Mouse (Mus musculus) midbrain, embryonic 12.5 days (tissue): ENCODE measurements around the gene Snx9. TPM values are rescaled to one million over a fixed set of nuclear protein-coding genes. Genes with fewer than 3 reads are reported as not detected.
A peak's percentile ranks its signal among the peaks of the same experiment; 100 is the strongest.

Experiments used
- ATAC-seq: fragments of 200-750 bp; cut with Nextera tagmentation; 2 replicates; pipeline ENCODE4 v1.8.0; 2017; ENCODE audit warnings: low read depth, moderate TSS enrichment, moderate library complexity; ENCODE audit not compliant: low FRiP score
- H3K27ac ChIP-seq: fragments of 300-500 bp; sonication (generic); replicated peaks from 2 replicates; pipeline ENCODE4 v1.5.1; 2016; ENCODE audit warnings: mild to moderate bottlenecking
- H3K27me3 ChIP-seq: fragments of 300-500 bp; sonication (generic); 2 replicates; pipeline ENCODE4 v1.6.1; 2016; ENCODE audit warnings: mild to moderate bottlenecking
- H3K36me3 ChIP-seq: fragments of 300-500 bp; sonication (generic); 2 replicates; pipeline ENCODE4 v1.6.1; 2016
- H3K4me1 ChIP-seq: fragments of 300-500 bp; sonication (generic); 2 replicates; pipeline ENCODE4 v1.6.1; 2016
- H3K4me2 ChIP-seq: fragments of 300-500 bp; sonication (generic); replicated peaks from 2 replicates; pipeline ENCODE4 v1.6.1; 2016; ENCODE audit warnings: mild to moderate bottlenecking, moderate library complexity
- H3K4me3 ChIP-seq: fragments of 300-500 bp; sonication (generic); 2 replicates; pipeline ENCODE4 v1.5.1; 2016; ENCODE audit warnings: mild to moderate bottlenecking
- H3K9ac ChIP-seq: fragments of 300-500 bp; sonication (generic); replicated peaks from 2 replicates; pipeline ENCODE4 v1.6.1; 2016; ENCODE audit warnings: mild to moderate bottlenecking, moderate library complexity
- H3K9me3 ChIP-seq: fragments of 300-500 bp; sonication (generic); 2 replicates; pipeline ENCODE4 v1.6.1; 2016; ENCODE audit warnings: mild to moderate bottlenecking
- WGBS: fragments of 180-500 bp; shearing (Covaris S2); methylation state at CpG from one replicate; pipeline ENCODE4 v1.1.7; 2016; 5-methylcytosine and 5-hydroxymethylcytosine counted together
- polyA plus RNA-seq: library from polyadenylated mRNA; unstranded; fragments of >200 nt; fragmentation: Nextera tagmentation; extraction: Ambion mirVana; gene quantifications from 2 replicates; pipeline ENCODE4 v1.2.1, GENCODE M21; 2016

Snx9 gene
- polyA plus RNA-seq, 1 experiment from 2014 or later, result 16.3 TPM

DNA sequence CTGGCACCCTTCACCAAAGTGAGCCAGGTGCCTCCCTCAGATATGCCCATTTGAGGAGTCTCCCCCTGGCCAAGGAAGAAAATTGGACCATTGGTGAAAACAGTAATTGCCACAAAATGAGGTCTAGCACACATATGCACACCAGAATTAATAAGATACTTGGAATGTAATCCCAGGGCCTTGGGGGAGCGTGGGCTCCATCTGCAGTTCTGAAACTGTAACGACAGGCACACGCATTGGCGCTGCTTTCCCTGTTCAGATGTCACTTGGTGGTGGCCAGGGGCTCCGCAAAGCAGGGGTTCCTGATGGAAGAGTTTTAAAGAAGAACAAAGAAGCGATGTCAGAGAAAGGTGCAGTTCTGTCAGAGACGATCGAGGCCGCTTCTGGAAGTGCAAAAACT, 82.2 kb downstream of the Snx9 start:
- H3K4me2 ChIP-seq, result no peak overlapping the region
- WGBS, result 72% methylated on average over 9 of the region's 9 CpGs
- ATAC-seq, result no peak
- H3K27me3 ChIP-seq, result no peaks in the 10 kb centered on the region
- peaks cover 31% of the 10 kb centered on the region for H3K36me3 ChIP-seq
- H3K4me1 ChIP-seq, result no peaks in the 10 kb centered on the region
- no peak overlapping the region for H3K27ac ChIP-seq
- no peak overlapping the region for H3K4me3 ChIP-seq
- no peak overlapping the region for H3K9ac ChIP-seq
- H3K9me3 ChIP-seq, result no peaks in the 10 kb centered on the region

DNA sequence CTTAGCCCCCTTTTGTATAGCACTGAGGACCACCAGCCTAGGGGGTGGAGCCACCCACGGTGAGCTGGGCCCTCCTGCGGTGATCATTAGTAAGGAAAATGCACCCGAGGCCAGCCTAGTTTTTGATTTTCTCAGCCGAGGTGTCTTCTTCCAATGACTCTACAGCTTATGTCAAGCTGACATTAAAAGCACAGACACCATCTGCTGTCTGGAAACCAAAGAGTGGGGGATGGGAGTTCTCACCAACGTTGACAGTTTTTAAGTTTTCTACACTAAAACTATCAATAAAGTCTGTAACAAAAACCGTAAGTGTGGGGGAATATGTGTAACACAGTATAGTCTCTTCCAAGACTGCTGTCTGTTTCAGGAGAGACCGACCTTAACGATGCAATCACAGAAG, 83.1 kb downstream of the Snx9 start:
- Histone ChIP-seq H3K9ac (no peak overlapping the region), H3K36me3 (peaks cover 21% of the 10 kb centered on the region), H3K4me2 (no peak overlapping the region), H3K4me3 (no peak overlapping the region), H3K4me1 (no peaks in the 10 kb centered on the region), H3K27me3 (no peaks in the 10 kb centered on the region), H3K9me3 (no peaks in the 10 kb centered on the region), H3K27ac (no peak overlapping the region)
- 71% methylated on average over 8 of the region's 8 CpGs for WGBS
- no peak for ATAC-seq

DNA sequence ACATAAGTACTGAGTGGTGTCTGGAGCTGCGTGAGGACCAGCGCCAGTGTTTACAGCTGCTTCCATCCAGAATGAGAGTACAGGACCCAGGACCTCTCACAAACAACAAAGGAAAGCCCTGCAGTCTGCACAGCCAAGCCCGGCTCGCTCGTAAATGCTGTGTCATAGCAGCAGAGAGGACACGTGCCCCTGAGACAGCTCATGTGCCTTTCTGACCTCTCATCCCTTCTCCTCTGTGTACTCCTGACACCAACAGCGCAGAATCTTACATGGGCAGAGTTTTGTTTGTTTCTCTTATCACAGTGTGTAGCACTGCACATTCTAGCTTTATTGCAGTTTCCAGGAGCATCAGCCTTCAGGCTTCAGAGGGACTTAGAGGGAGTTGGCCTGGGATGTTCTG, 85.6 kb downstream of the Snx9 start:
- H3K27me3 ChIP-seq, result no peaks in the 10 kb centered on the region
- H3K4me3 ChIP-seq, result no peak overlapping the region
- WGBS, result 83% methylated on average over 7 of the region's 7 CpGs
- no peak overlapping the region for H3K27ac ChIP-seq
- no peak overlapping the region for H3K9ac ChIP-seq
- no peaks in the 10 kb centered on the region for H3K4me1 ChIP-seq
- peaks cover 14% of the 10 kb centered on the region; the same call in 1 of the 2 replicates for H3K36me3 ChIP-seq
- no peak for ATAC-seq
- H3K9me3 ChIP-seq, result no peaks in the 10 kb centered on the region
- no peak overlapping the region for H3K4me2 ChIP-seq

DNA sequence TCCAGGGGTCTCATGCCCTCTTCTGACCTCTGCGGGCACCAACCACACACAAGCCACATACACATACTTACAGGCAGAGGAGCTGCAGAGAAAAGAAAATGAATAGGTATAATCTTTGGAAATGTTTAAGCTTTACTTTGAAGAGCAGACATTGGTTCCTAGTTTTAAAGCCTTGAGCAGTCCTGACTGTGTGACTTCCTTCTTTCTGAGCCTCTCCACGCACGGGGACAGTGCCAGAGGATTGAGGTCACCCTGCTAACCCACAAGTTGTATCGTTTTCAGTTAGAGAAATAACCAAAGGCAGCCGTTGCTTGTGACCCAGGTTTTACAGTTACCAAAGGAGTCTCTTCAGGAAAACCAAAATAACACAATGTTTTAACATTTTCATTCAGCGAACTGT, 87.9 kb downstream of the Snx9 start:
- no peaks in the 10 kb centered on the region for H3K9me3 ChIP-seq
- H3K27ac ChIP-seq, result no peak overlapping the region
- no peak overlapping the region for H3K4me3 ChIP-seq
- H3K4me1 ChIP-seq, result no peaks in the 10 kb centered on the region
- WGBS, result 83% methylated on average over 6 of the region's 6 CpGs
- ATAC-seq, result no peak
- no peak overlapping the region for H3K4me2 ChIP-seq
- peaks cover 14% of the 10 kb centered on the region; the same call in 1 of the 2 replicates for H3K36me3 ChIP-seq
- no peaks in the 10 kb centered on the region for H3K27me3 ChIP-seq
- H3K9ac ChIP-seq, result no peak overlapping the region

DNA sequence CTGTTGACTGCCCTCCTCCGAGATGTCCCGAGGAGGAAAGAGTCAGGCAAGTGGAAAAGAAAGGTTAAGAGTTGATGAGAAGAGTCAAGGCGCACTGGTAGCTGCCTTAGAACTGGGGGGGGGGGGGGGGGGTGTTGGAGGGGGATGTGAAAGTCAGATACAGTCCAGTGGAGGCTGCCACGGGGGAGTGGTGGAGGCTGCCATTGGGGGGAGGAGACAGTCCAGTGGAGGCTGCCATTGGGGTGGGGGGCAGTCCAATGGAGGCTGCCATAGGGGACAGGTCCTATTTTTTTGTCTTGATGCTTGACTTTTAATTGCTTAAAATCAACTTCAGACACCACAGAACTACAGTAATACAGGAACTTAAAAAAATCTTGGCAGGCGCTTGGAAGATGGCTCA, 91.0 kb downstream of the Snx9 start:
- H3K27ac ChIP-seq, result no peak overlapping the region
- WGBS, result 84% methylated on average over 5 of the region's 5 CpGs
- ATAC-seq, result no peak
- no peak overlapping the region for H3K9ac ChIP-seq
- H3K4me1 ChIP-seq, result peaks cover 16% of the 10 kb centered on the region
- no peaks in the 10 kb centered on the region for H3K9me3 ChIP-seq
- H3K4me3 ChIP-seq, result no peak overlapping the region
- H3K4me2 ChIP-seq, result no peak overlapping the region
- peaks cover 7% of the 10 kb centered on the region; the same call in 1 of the 2 replicates for H3K27me3 ChIP-seq
- H3K36me3 ChIP-seq, result 0 out of 2 replicates have a peak, but pooled peaks cover 5% of the 10 kb centered on the region

DNA sequence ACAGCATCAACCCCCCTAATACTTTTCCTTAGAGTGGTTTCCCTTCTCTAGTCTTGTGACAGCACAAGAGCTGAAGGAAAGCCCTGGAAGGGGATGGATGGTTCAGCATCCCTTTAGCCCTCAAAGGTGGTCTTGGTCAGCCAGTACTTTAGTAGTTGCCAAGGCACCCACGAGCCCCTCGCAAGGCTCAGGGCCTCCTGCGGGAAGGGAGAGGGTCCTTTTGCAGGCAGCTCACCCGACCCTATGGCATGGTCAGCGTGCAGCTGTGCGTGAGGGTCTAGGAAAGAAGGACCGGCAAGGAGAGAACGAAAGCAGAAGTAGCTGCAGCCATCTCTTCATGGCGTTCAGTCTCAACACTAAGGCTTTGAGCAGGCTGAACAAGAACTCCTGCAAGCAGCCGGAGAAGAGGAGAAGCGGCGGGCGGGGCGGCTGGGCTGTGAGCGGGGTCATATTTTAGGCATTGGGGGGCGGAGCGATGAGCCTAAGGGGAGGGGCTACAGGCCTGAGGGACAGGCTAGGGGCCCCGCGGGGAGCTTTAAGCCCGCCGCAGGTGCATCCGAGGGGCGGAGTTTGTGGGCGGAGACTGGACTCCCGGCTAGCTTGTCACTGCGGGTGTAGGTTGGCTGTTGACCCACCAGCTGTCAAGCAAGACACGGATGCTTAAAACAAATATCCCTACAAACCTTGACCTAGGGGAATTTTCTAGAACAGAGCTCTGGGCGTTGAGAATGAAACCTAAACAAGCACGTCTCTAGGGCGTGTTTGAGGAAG, 93.6 kb downstream of the Snx9 start:
- 2% methylated on average over 30 of the region's 30 CpGs for WGBS
- H3K27ac ChIP-seq, result peak overlapping the region; percentile 46; the same call in 1 of the 2 replicates
- ATAC-seq, result peak; percentile 86

DNA sequence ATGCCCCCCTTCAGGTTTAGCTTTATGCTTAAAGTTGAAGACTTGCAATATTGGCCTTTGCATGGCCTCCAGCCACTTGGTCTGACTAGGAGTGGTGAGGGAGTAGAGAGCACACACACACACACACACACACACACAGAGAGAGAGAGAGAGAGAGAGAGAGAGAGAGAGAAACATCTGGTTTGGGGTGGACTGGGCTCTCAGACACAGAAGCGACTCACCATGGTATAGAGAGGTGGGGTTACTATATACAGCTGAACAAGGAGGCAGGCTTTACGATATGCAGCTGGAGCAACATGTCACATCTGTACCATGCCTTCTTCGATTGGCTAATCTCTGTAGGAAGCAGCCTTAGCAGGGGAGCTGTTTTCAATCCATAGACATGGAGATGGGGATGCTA, 94.6 kb downstream of the Snx9 start:
- H3K9ac ChIP-seq, result no peak overlapping the region
- peaks cover 35% of the 10 kb centered on the region for H3K27me3 ChIP-seq
- no peak overlapping the region for H3K4me3 ChIP-seq
- H3K9me3 ChIP-seq, result no peaks in the 10 kb centered on the region
- no peak overlapping the region for H3K4me2 ChIP-seq
- WGBS, result 61% methylated on average over 3 of the region's 3 CpGs
- H3K27ac ChIP-seq, result 0 out of 2 replicates have a peak overlapping the region, but pooled peaks have one; percentile 46
- H3K36me3 ChIP-seq, result no peaks in the 10 kb centered on the region
- ATAC-seq, result peak; percentile 13; the same call in 1 of the 2 replicates
- peaks cover 18% of the 10 kb centered on the region for H3K4me1 ChIP-seq

More for the DNA sequence above, 93.6 kb downstream of the Snx9 start:
- no peaks in the 10 kb centered on the region for H3K36me3 ChIP-seq
- H3K4me3 ChIP-seq, result peak overlapping the region; percentile 38
- H3K4me1 ChIP-seq, result peaks cover 16% of the 10 kb centered on the region
- H3K27me3 ChIP-seq, result peaks cover 26% of the 10 kb centered on the region
- peak overlapping the region; percentile 53 for H3K4me2 ChIP-seq
- H3K9ac ChIP-seq, result peak overlapping the region; percentile 8
- no peaks in the 10 kb centered on the region for H3K9me3 ChIP-seq

DNA sequence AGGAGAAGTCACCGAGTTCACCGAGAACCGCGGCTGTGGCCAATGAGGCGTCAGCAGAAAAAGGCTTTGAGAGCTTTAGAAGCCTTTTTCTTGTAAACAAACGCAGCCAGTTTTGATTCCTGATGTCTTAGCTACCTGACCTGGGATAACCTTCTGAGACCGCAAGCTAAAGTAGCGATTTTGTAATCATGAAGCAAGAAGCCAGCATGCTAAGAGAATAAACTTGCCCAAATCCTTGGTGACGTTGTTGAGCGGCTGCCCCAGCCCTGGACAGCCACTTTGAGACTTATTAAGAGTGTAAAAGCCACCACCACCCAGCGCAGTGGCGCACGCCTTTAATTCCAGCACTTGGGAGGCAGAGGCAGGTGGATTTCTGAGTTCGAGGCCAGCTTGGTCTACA, 95.1 kb downstream of the Snx9 start:
- Histone ChIP-seq H3K9me3 (no peaks in the 10 kb centered on the region), H3K36me3 (no peaks in the 10 kb centered on the region), H3K4me1 (peaks cover 21% of the 10 kb centered on the region), H3K27me3 (peaks cover 41% of the 10 kb centered on the region), H3K9ac (no peak overlapping the region), H3K27ac (no peak overlapping the region), H3K4me2 (no peak overlapping the region), H3K4me3 (no peak overlapping the region)
- ATAC-seq, result no peak
- 56% methylated on average over 14 of the region's 14 CpGs for WGBS

DNA sequence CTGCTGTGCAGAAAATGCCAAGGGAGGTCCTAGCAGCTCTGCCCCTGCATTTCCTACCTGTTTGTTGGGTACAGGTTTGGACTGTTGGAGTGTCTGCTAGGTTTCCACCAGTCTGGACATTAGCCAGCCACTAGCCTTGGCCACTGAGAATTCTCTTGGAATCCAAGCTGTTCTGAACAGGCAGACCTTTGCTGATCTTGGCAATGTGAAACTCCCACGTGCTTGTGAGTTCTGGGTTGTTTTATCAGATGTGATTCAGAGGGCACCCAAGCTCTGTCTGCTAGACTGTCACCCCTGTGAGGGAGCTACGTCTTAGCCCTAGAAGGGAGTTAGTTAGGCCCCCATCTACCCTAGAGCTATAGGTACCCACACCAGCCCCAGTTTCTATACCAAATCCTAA, 96.3 kb downstream of the Snx9 start:
- no peak overlapping the region for H3K27ac ChIP-seq
- no peak overlapping the region for H3K4me3 ChIP-seq
- no peaks in the 10 kb centered on the region for H3K9me3 ChIP-seq
- H3K36me3 ChIP-seq, result no peaks in the 10 kb centered on the region
- no peak overlapping the region for H3K9ac ChIP-seq
- H3K4me1 ChIP-seq, result peaks cover 26% of the 10 kb centered on the region
- H3K4me2 ChIP-seq, result no peak overlapping the region
- peaks cover 53% of the 10 kb centered on the region for H3K27me3 ChIP-seq
- 73% methylated on average over 2 of the region's 2 CpGs for WGBS
- no peak for ATAC-seq

DNA sequence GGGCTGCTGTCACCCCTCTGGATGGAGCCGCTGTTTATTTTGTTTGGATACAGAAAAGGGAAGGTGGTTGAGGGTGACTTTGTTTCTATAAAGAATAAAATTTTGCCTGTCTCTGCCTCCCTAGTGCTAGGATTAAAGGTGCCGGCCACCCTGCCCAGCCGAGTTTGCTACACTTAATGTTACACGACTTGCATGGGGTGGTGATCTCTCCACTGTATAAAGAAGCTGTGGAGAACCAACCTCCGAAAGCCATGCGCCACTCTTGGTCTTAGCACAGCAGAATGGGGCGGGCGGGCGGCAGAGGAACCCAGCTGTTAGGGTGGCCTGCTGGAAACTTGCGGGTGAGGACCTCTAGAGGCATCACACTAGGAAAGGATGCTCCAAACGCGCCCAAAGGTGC, 98.7 kb downstream of the Snx9 start:
- H3K9me3 ChIP-seq, result no peaks in the 10 kb centered on the region
- H3K4me2 ChIP-seq, result no peak overlapping the region
- H3K4me3 ChIP-seq, result no peak overlapping the region
- no peak overlapping the region for H3K9ac ChIP-seq
- peaks cover 20% of the 10 kb centered on the region for H3K4me1 ChIP-seq
- no peaks in the 10 kb centered on the region for H3K36me3 ChIP-seq
- no peak for ATAC-seq
- H3K27ac ChIP-seq, result no peak overlapping the region
- WGBS, result 64% methylated on average over 12 of the region's 12 CpGs
- H3K27me3 ChIP-seq, result peaks cover 60% of the 10 kb centered on the region

DNA sequence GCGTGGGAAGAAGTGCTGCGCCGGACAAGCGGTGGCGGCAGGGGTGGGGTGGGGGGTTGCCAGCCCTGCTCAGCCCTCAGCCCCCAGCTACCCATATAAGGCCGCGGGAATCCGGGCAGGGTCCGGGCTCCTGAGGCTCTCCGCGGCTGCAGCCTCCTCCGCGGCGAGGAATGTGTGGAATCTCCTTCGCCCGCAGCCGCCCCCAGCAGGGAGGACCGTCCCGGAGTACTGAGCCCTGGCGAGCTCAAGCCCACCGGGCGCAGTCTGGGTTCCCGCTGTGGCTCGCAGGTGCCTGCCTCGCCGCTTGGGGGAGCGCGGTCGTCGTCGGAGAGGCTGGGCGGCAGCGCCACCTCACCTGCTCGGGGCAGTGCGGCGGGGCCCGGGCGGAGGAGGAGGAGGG, 99.7 kb downstream of the Snx9 start:
- H3K4me1 ChIP-seq, result peaks cover 11% of the 10 kb centered on the region
- no peak overlapping the region for H3K27ac ChIP-seq
- H3K36me3 ChIP-seq, result no peaks in the 10 kb centered on the region
- H3K27me3 ChIP-seq, result peaks cover 58% of the 10 kb centered on the region
- ATAC-seq, result peak; percentile 89
- whole genome bisulfite sequencing, result 2% methylated on average over 31 of the region's 38 CpGs
- peak overlapping the region; percentile 53 for H3K4me3 ChIP-seq
- peak overlapping the region; percentile 17; the same call in 1 of the 2 replicates for H3K9ac ChIP-seq
- peak overlapping the region; percentile 66 for H3K4me2 ChIP-seq
- H3K9me3 ChIP-seq, result no peaks in the 10 kb centered on the region

DNA sequence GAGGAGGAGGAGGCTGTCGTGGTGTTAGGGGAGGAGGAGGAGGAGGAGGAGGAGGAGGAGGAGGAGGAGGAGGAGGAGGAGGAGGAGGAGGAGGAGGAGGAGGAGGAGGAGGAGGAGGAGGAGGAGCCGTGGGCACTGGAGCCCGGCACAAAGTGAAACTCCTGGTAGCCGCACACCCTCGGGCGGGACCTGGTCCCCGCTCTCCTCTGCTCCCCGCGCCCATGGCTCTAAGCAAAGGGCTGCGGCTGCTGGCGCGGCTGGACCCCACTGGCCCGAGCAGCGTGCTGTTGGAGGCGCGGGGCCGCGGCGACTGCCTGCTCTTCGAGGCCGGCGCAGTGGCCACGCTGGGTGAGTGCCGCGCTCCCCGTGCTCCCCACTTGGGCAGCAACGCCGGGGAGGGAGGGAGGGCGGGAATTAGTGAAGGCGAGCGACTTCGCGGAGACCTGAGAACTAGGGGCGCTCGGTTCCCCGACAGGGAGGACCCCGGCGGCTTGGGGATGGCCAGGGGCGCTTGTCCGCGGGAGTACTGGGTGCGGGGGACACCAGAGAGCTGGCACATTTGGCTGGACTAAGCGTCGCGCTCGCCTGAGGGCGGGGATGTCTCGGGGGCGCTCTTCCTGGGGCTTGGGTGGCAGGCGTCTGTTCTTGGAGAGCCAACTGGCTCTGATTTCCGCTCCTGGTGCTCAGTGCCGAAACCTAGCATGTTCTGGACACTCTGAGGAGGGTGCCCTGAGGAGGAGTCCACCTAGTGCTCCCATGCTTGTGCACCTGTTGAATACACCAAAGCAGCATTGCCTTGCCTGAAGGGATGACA, 100.3 kb downstream of the Snx9 start, which contains the start of gene Synj2:
Gene Synj2, plus strand, starts transcription at position 51 of the 814 bp plus-strand sequence.
- peak within 1 kb of the TSS; percentile 53 for H3K4me3 ChIP-seq
- WGBS, result 2% methylated on average over 33 of the region's 52 CpGs
- H3K4me2 ChIP-seq, result peak within 1 kb of the TSS; percentile 66
- peak; percentile 78 for ATAC-seq
- peaks cover 53% of the 10 kb centered on the region for H3K27me3 ChIP-seq
- H3K36me3 ChIP-seq, result no peaks in the 10 kb centered on the region
- H3K27ac ChIP-seq, result no peak within 1 kb of the TSS
- no peaks in the 10 kb centered on the region for H3K9me3 ChIP-seq
- H3K4me1 ChIP-seq, result peaks cover 11% of the 10 kb centered on the region
- H3K9ac ChIP-seq, result peak within 1 kb of the TSS; percentile 56
